Mouse (Mus musculus) bone marrow macrophage, adult 2 months (primary cell): ENCODE measurements around the gene Tsc22d3. TPM values are rescaled to one million over a fixed set of nuclear protein-coding genes. Genes with fewer than 3 reads are reported as not detected.

Experiments used
- H3K27ac ChIP-seq: 2 replicates; pipeline ENCODE4 v1.5.1; 2012; ENCODE audit warnings: low read depth, low read length; ENCODE audit not compliant: insufficient read depth
- H3K4me1 ChIP-seq: 2 replicates; pipeline ENCODE4 v1.6.1; 2012; ENCODE audit warnings: low read length; ENCODE audit not compliant: control insufficient read depth, insufficient read depth
- H3K4me3 ChIP-seq: 2 replicates; pipeline ENCODE4 v1.5.1; 2012; ENCODE audit warnings: mild to moderate bottlenecking, low read length, moderate library complexity; ENCODE audit not compliant: insufficient read depth
- CTCF ChIP-seq: IDR thresholded peaks from 2 replicates; pipeline ENCODE4 v1.5.1; 2012; ENCODE audit warnings: low read depth, mild to moderate bottlenecking, low read length, moderate library complexity
- POLR2A ChIP-seq: IDR thresholded peaks from 2 replicates; pipeline ENCODE4 v1.6.1; 2012; ENCODE audit warnings: mild to moderate bottlenecking, low read depth, low read length, borderline replicate concordance
- polyA plus RNA-seq: library from polyadenylated mRNA; stranded (reverse); fragments of >200 nt; gene quantifications from 2 replicates; pipeline ENCODE4 v1.2.4, GENCODE M21; 2012; ENCODE audit not compliant: missing spikeins, insufficient read depth, insufficient read length

The Tsc22d3 gene
- polyA plus RNA-seq, 1 experiment: 118 TPM

- Histone ChIP-seq H3K4me3 (no peak overlapping the region), H3K4me1 (peaks cover 11% of the 10 kb centered on the region)
- no peak for TF ChIP-seq POLR2A
- no peak for TF ChIP-seq CTCF
These were observed 32.6 kb downstream of the Tsc22d3 start for GRCm38 (mm10) chrX:140567711-140568407.

GRCm38 (mm10) chrX:140565759-140566158 lies 34.7 kb downstream of the Tsc22d3 start:
- peaks cover 11% of the 10 kb centered on the region for H3K4me1 ChIP-seq
- TF ChIP-seq POLR2A (no peak), CTCF (no peak)
- H3K4me3 ChIP-seq: no peak overlapping the region
- no peak overlapping the region for H3K27ac ChIP-seq

More at GRCm38 (mm10) chrX:140567711-140568407, 32.6 kb downstream of the Tsc22d3 start:
- no peak overlapping the region for H3K27ac ChIP-seq

- Histone ChIP-seq H3K4me3 (no peak overlapping the region), H3K4me1 (peaks cover 11% of the 10 kb centered on the region), H3K27ac (no peak overlapping the region)
- TF ChIP-seq POLR2A: no peak
- TF ChIP-seq CTCF: no peak
These were observed 35.2 kb downstream of the Tsc22d3 start for GRCm38 (mm10) chrX:140565212-140565611.

GRCm38 (mm10) chrX:140564777-140565176 lies 35.7 kb downstream of the Tsc22d3 start:
- H3K27ac ChIP-seq: no peak overlapping the region
- TF ChIP-seq POLR2A (no peak), CTCF (no peak)
- no peak overlapping the region for H3K4me3 ChIP-seq
- peaks cover 11% of the 10 kb centered on the region for H3K4me1 ChIP-seq

- TF ChIP-seq POLR2A (no peak), CTCF (no peak)
- peaks cover 9% of the 10 kb centered on the region for H3K4me1 ChIP-seq
- H3K4me3 ChIP-seq: no peak overlapping the region
- H3K27ac ChIP-seq: no peak overlapping the region
These were observed 42.1 kb downstream of the Tsc22d3 start for GRCm38 (mm10) chrX:140558176-140558844.

GRCm38 (mm10) chrX:140555965-140556364 lies 44.5 kb downstream of the Tsc22d3 start:
- Histone ChIP-seq H3K4me1 (peaks cover 20% of the 10 kb centered on the region), H3K4me3 (no peak overlapping the region)
- TF ChIP-seq CTCF (no peak), POLR2A (no peak)

GRCm38 (mm10) chrX:140555423-140555822 lies 45.0 kb downstream of the Tsc22d3 start:
- TF ChIP-seq POLR2A: no peak
- TF ChIP-seq CTCF: no peak
- Histone ChIP-seq H3K27ac (no peak overlapping the region), H3K4me1 (peaks cover 25% of the 10 kb centered on the region), H3K4me3 (no peak overlapping the region)

More at GRCm38 (mm10) chrX:140555965-140556364, 44.5 kb downstream of the Tsc22d3 start:
- H3K27ac ChIP-seq: no peak overlapping the region

- TF ChIP-seq CTCF (no peak), POLR2A (no peak)
- Histone ChIP-seq H3K27ac (peak overlapping the region; percentile 20), H3K4me3 (no peak overlapping the region), H3K4me1 (peaks cover 31% of the 10 kb centered on the region)
These were observed 52.6 kb downstream of the Tsc22d3 start for GRCm38 (mm10) chrX:140547660-140548419.

GRCm38 (mm10) chrX:140544737-140545136 lies 55.7 kb downstream of the Tsc22d3 start:
- no peak for TF ChIP-seq POLR2A
- no peak for TF ChIP-seq CTCF
- H3K4me1 ChIP-seq: peaks cover 17% of the 10 kb centered on the region
- no peak overlapping the region for H3K27ac ChIP-seq

GRCm38 (mm10) chrX:140542938-140543673 lies 57.4 kb downstream of the Tsc22d3 start:
- Histone ChIP-seq H3K27ac (peak overlapping the region; percentile 88), H3K4me1 (peaks cover 25% of the 10 kb centered on the region), H3K4me3 (peak overlapping the region; percentile 83)
- TF ChIP-seq POLR2A: no peak

More at GRCm38 (mm10) chrX:140544737-140545136, 55.7 kb downstream of the Tsc22d3 start:
- no peak overlapping the region for H3K4me3 ChIP-seq
